Mouse (Mus musculus): Measurements from ENCODE around the gene Morn3. TPM values are rescaled to one million over a fixed set of nuclear protein-coding genes. Genes with fewer than 3 reads are reported as not detected.

The Morn3 gene
- polyA plus RNA-seq (2015; fragmentation: Nextera tagmentation; extraction: Ambion mirVana): not detected in 2 replicates

GRCm38 (mm10) chr5:123046916-123047315 lies at the start of gene Morn3:
TSS of gene Morn3 (minus strand) at chr5:123047016.
- no peaks in the 10 kb centered on the region for H3K36me3 ChIP-seq
- H3K27ac ChIP-seq: no peak within 1 kb of the TSS
- H3K9ac ChIP-seq: no peak within 1 kb of the TSS
- no peak within 1 kb of the TSS for H3K4me2 ChIP-seq
- ATAC-seq (replicated peaks; ENCODE audit: insufficient number of reproducible peaks, insufficient read depth, low FRiP score, low read depth): no peak
- H3K27me3 ChIP-seq: no peaks in the 10 kb centered on the region
- no peak within 1 kb of the TSS for H3K4me3 ChIP-seq
- no peaks in the 10 kb centered on the region for H3K9me3 ChIP-seq (replicated peaks)
- 75% methylated on average over 3 of the region's 3 CpGs for WGBS
- peaks cover 11% of the 10 kb centered on the region for H3K4me1 ChIP-seq (replicated peaks)

- Histone ChIP-seq H3K36me3 (no peaks in the 10 kb centered on the region), H3K27me3 (no peaks in the 10 kb centered on the region), H3K4me2 (no peak overlapping the region), H3K4me1 (replicated peaks) (no peaks in the 10 kb centered on the region), H3K9ac (no peak overlapping the region), H3K9me3 (replicated peaks) (no peaks in the 10 kb centered on the region), H3K4me3 (no peak overlapping the region), H3K27ac (no peak overlapping the region)
- no peak for ATAC-seq (replicated peaks; ENCODE audit: insufficient number of reproducible peaks, insufficient read depth, low FRiP score, low read depth)
- WGBS: 85% methylated on average over 8 of the region's 8 CpGs
Observed at GRCm38 (mm10) chr5:123096299-123096698, 49.5 kb upstream of the Morn3 start.

GRCm38 (mm10) chr5:123094238-123094991 lies 47.6 kb upstream of the Morn3 start:
- ATAC-seq (replicated peaks; ENCODE audit: insufficient number of reproducible peaks, insufficient read depth, low FRiP score, low read depth): no peak
- Histone ChIP-seq H3K9me3 (replicated peaks) (no peaks in the 10 kb centered on the region), H3K4me1 (replicated peaks) (no peaks in the 10 kb centered on the region), H3K4me3 (no peak overlapping the region), H3K4me2 (no peak overlapping the region), H3K36me3 (no peaks in the 10 kb centered on the region), H3K9ac (no peak overlapping the region), H3K27me3 (no peaks in the 10 kb centered on the region), H3K27ac (no peak overlapping the region)
- whole genome bisulfite sequencing: 79% methylated on average over 25 of the region's 25 CpGs

GRCm38 (mm10) chr5:123093077-123093633 lies 46.3 kb upstream of the Morn3 start:
- Histone ChIP-seq H3K4me3 (no peak overlapping the region), H3K27me3 (no peaks in the 10 kb centered on the region), H3K9me3 (replicated peaks) (no peaks in the 10 kb centered on the region), H3K27ac (no peak overlapping the region), H3K36me3 (no peaks in the 10 kb centered on the region), H3K4me2 (no peak overlapping the region), H3K4me1 (replicated peaks) (no peaks in the 10 kb centered on the region), H3K9ac (no peak overlapping the region)
- 70% methylated on average over 14 of the region's 14 CpGs for WGBS
- no peak for ATAC-seq (replicated peaks; ENCODE audit: insufficient number of reproducible peaks, insufficient read depth, low FRiP score, low read depth)

- Histone ChIP-seq H3K9me3 (replicated peaks) (no peaks in the 10 kb centered on the region), H3K27ac (no peak overlapping the region), H3K4me3 (no peak overlapping the region), H3K4me1 (replicated peaks) (peaks cover 3% of the 10 kb centered on the region), H3K27me3 (no peaks in the 10 kb centered on the region), H3K4me2 (no peak overlapping the region), H3K36me3 (no peaks in the 10 kb centered on the region), H3K9ac (no peak overlapping the region)
- WGBS: 87% methylated on average over 10 of the region's 10 CpGs
- no peak for ATAC-seq (replicated peaks; ENCODE audit: insufficient number of reproducible peaks, insufficient read depth, low FRiP score, low read depth)
Observed at GRCm38 (mm10) chr5:123090560-123091306, 43.9 kb upstream of the Morn3 start.

- H3K9ac ChIP-seq: no peak overlapping the region
- 76% methylated on average over 4 of the region's 4 CpGs for WGBS
- H3K27me3 ChIP-seq: no peaks in the 10 kb centered on the region
- H3K9me3 ChIP-seq (replicated peaks): no peaks in the 10 kb centered on the region
- no peak overlapping the region for H3K4me2 ChIP-seq
- H3K36me3 ChIP-seq: no peaks in the 10 kb centered on the region
- peaks cover 5% of the 10 kb centered on the region for H3K4me1 ChIP-seq (replicated peaks)
- H3K27ac ChIP-seq: no peak overlapping the region
- no peak overlapping the region for H3K4me3 ChIP-seq
- ATAC-seq (replicated peaks; ENCODE audit: insufficient number of reproducible peaks, insufficient read depth, low FRiP score, low read depth): no peak
Observed at GRCm38 (mm10) chr5:123088784-123089183, 42.0 kb upstream of the Morn3 start.

GRCm38 (mm10) chr5:123086501-123086900 lies 39.7 kb upstream of the Morn3 start:
- Histone ChIP-seq H3K4me1 (replicated peaks) (peaks cover 10% of the 10 kb centered on the region), H3K9me3 (replicated peaks) (no peaks in the 10 kb centered on the region)
- WGBS: 80% methylated on average over 2 of the region's 2 CpGs

GRCm38 (mm10) chr5:123083340-123084050 lies 36.7 kb upstream of the Morn3 start:
- Histone ChIP-seq H3K9ac (no peak overlapping the region), H3K27ac (no peak overlapping the region), H3K4me2 (no peak overlapping the region), H3K36me3 (no peaks in the 10 kb centered on the region), H3K4me3 (no peak overlapping the region), H3K4me1 (replicated peaks) (peaks cover 13% of the 10 kb centered on the region), H3K9me3 (replicated peaks) (no peaks in the 10 kb centered on the region), H3K27me3 (no peaks in the 10 kb centered on the region)
- ATAC-seq (replicated peaks; ENCODE audit: insufficient number of reproducible peaks, insufficient read depth, low FRiP score, low read depth): no peak
- 51% methylated on average over 13 of the region's 13 CpGs for WGBS

More at GRCm38 (mm10) chr5:123086501-123086900, 39.7 kb upstream of the Morn3 start:
- no peak for ATAC-seq (replicated peaks; ENCODE audit: insufficient number of reproducible peaks, insufficient read depth, low FRiP score, low read depth)
- Histone ChIP-seq H3K9ac (no peak overlapping the region), H3K36me3 (no peaks in the 10 kb centered on the region), H3K27ac (no peak overlapping the region), H3K27me3 (no peaks in the 10 kb centered on the region), H3K4me2 (no peak overlapping the region), H3K4me3 (no peak overlapping the region)

- Histone ChIP-seq H3K9ac (no peak overlapping the region), H3K4me3 (no peak overlapping the region), H3K36me3 (no peaks in the 10 kb centered on the region), H3K27me3 (no peaks in the 10 kb centered on the region), H3K9me3 (replicated peaks) (no peaks in the 10 kb centered on the region), H3K27ac (peak overlapping the region; percentile 68; the same call in 1 of the 2 replicates), H3K4me2 (no peak overlapping the region), H3K4me1 (replicated peaks) (peaks cover 26% of the 10 kb centered on the region)
- ATAC-seq (replicated peaks; ENCODE audit: insufficient number of reproducible peaks, insufficient read depth, low FRiP score, low read depth): no peak
- WGBS: 91% methylated on average over 13 of the region's 13 CpGs
Observed at GRCm38 (mm10) chr5:123080510-123080909, 33.7 kb upstream of the Morn3 start.

GRCm38 (mm10) chr5:123080041-123080440 lies 33.2 kb upstream of the Morn3 start:
- 54% methylated on average over 8 of the region's 8 CpGs for WGBS
- Histone ChIP-seq H3K9me3 (replicated peaks) (no peaks in the 10 kb centered on the region), H3K27me3 (no peaks in the 10 kb centered on the region), H3K4me3 (no peak overlapping the region), H3K4me2 (peak overlapping the region; percentile 4; the same call in 1 of the 2 replicates), H3K27ac (peak overlapping the region; percentile 68), H3K36me3 (no peaks in the 10 kb centered on the region), H3K9ac (no peak overlapping the region), H3K4me1 (replicated peaks) (peaks cover 31% of the 10 kb centered on the region)
- no peak for ATAC-seq (replicated peaks; ENCODE audit: insufficient number of reproducible peaks, insufficient read depth, low FRiP score, low read depth)

- no peak overlapping the region for H3K9ac ChIP-seq
- H3K4me3 ChIP-seq: no peak overlapping the region
- H3K4me2 ChIP-seq: peak overlapping the region; percentile 4; the same call in 1 of the 2 replicates
- H3K36me3 ChIP-seq: no peaks in the 10 kb centered on the region
- no peaks in the 10 kb centered on the region for H3K9me3 ChIP-seq (replicated peaks)
- ATAC-seq (replicated peaks; ENCODE audit: insufficient number of reproducible peaks, insufficient read depth, low FRiP score, low read depth): no peak
- WGBS: 54% methylated on average over 1 of the region's 1 CpGs
- peaks cover 31% of the 10 kb centered on the region for H3K4me1 ChIP-seq (replicated peaks)
- peak overlapping the region; percentile 68 for H3K27ac ChIP-seq
- no peaks in the 10 kb centered on the region for H3K27me3 ChIP-seq
Observed at GRCm38 (mm10) chr5:123079568-123079967, 32.8 kb upstream of the Morn3 start.
